Mouse (Mus musculus): ENCODE results near the gene Gm43720. TPM values are rescaled to one million over a fixed set of nuclear protein-coding genes. Genes with fewer than 3 reads are reported as not detected.

Gene Gm43720
- polyA plus RNA-seq, 1 experiment = not detected

DNA sequence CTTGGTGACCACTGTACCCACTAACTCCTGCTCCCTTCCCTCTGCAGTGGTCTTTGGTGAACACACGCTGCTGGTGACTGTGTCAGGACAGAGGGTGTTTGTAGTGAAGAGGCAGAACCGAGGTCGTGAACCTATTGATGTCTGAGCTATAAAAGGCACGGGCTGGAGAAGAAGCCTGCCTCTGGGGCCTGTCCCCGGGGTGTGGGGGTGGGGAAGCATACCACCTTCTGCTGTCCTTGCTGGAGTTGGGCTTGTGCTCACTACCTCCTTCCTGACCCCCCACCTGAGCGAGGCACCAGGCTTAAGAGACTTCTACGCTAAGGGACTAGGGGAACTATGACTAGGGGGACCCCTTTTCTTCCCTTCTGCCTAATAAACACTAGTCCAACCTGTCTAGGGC is 20.8 kb downstream of the Gm43720 start:
- H3K4me1 ChIP-seq (ENCODE audit: control insufficient read depth, insufficient read depth, low read length) = peaks cover 11% of the 10 kb centered on the region
- WGBS = 42% methylated on average over 7 of the region's 7 CpGs
- no peak for TF ChIP-seq CTCF (IDR thresholded peaks at IDR 0.05; ENCODE audit: control insufficient read depth, insufficient read depth, low read length)
- TF ChIP-seq POLR2A (IDR thresholded peaks at IDR 0.05; ENCODE audit: borderline replicate concordance, control insufficient read depth, low read depth, low read length) = no peak
- H3K4me3 ChIP-seq (replicated peaks; ENCODE audit: control insufficient read depth, low read depth, low read length) = no peak overlapping the region
- H3K27ac ChIP-seq (ENCODE audit: control insufficient read depth, insufficient read depth, low read depth, low read length, poor library complexity) = peak overlapping the region; percentile 70

DNA sequence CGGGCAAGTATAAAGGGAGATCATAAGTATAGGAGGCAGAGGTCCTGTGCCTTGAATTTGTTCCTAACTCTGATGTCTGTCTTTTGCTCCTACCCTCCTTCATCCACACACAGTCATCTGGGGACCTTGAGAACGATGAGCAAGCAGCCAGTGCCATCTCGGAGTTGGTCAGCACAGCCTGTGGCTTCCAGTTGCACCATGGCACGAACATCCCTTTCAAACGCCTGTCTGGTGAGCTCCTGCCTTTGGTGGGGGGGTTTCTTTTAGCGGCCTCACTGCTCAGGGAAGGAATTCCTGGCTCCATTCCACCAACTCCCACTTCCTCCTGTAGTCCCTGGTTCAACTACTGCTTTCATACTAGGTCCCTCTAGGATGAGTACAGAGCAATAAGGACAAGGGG is 21.2 kb downstream of the Gm43720 start:
- Histone ChIP-seq H3K4me1 (ENCODE audit: control insufficient read depth, insufficient read depth, low read length) (peaks cover 11% of the 10 kb centered on the region), H3K4me3 (replicated peaks; ENCODE audit: control insufficient read depth, low read depth, low read length) (no peak overlapping the region), H3K27ac (ENCODE audit: control insufficient read depth, insufficient read depth, low read depth, low read length, poor library complexity) (peak overlapping the region; percentile 70; the same call in 1 of the 2 replicates)
- 40% methylated on average over 6 of the region's 6 CpGs for WGBS
- TF ChIP-seq CTCF (IDR thresholded peaks at IDR 0.05; ENCODE audit: control insufficient read depth, insufficient read depth, low read length) = no peak
- TF ChIP-seq POLR2A (IDR thresholded peaks at IDR 0.05; ENCODE audit: borderline replicate concordance, control insufficient read depth, low read depth, low read length) = no peak

DNA sequence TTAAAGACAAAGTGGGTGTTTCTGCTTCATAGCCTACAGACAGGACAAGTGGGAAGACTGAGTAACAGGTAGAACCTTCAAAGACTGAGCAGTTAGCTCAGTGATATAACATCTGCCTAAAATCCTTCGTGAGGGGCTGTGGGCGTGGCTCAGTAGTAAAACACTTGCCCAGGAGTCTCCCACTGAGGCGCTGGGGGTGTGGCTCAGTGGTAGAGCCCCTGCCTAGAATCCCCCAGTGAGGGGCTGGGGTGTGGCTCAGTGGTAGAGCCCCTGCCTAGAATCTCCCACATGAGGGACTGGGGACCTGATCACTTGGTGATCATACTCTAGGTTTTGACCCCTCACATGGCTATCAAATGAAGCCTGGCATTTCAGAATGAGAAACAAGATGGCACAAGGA is 21.7 kb downstream of the Gm43720 start:
- Histone ChIP-seq H3K4me1 (ENCODE audit: control insufficient read depth, insufficient read depth, low read length) (peaks cover 11% of the 10 kb centered on the region), H3K4me3 (replicated peaks; ENCODE audit: control insufficient read depth, low read depth, low read length) (no peak overlapping the region), H3K27ac (ENCODE audit: control insufficient read depth, insufficient read depth, low read depth, low read length, poor library complexity) (peak overlapping the region; percentile 70)
- 36% methylated on average over 3 of the region's 3 CpGs for WGBS
- TF ChIP-seq CTCF (IDR thresholded peaks at IDR 0.05; ENCODE audit: control insufficient read depth, insufficient read depth, low read length) = no peak
- TF ChIP-seq POLR2A (IDR thresholded peaks at IDR 0.05; ENCODE audit: borderline replicate concordance, control insufficient read depth, low read depth, low read length) = no peak

DNA sequence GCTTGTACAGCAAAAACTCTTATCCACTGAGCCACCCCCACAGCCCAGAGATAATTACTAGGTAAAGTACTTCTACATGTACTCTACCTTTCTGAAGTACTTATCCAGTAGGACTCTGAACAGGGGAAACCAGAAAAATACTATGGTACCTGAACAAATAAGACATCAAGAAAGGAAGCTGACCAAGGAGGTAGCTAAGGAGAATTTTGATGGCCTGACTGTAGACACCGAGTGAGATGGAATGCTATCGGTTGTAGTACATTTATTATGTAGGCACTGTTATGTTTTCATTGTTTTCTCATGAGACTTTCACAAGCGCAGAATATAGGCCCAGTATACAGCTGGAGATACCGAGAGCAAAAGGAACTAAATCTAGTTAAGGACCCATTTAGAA is 22.2 kb downstream of the Gm43720 start:
- Histone ChIP-seq H3K4me1 (ENCODE audit: control insufficient read depth, insufficient read depth, low read length) (peaks cover 11% of the 10 kb centered on the region), H3K27ac (ENCODE audit: control insufficient read depth, insufficient read depth, low read depth, low read length, poor library complexity) (peak overlapping the region; percentile 88), H3K4me3 (replicated peaks; ENCODE audit: control insufficient read depth, low read depth, low read length) (peak overlapping the region; percentile 48)
- no peak for TF ChIP-seq CTCF (IDR thresholded peaks at IDR 0.05; ENCODE audit: control insufficient read depth, insufficient read depth, low read length)
- no peak for TF ChIP-seq POLR2A (IDR thresholded peaks at IDR 0.05; ENCODE audit: borderline replicate concordance, control insufficient read depth, low read depth, low read length)
- 45% methylated on average over 4 of the region's 4 CpGs for WGBS

DNA sequence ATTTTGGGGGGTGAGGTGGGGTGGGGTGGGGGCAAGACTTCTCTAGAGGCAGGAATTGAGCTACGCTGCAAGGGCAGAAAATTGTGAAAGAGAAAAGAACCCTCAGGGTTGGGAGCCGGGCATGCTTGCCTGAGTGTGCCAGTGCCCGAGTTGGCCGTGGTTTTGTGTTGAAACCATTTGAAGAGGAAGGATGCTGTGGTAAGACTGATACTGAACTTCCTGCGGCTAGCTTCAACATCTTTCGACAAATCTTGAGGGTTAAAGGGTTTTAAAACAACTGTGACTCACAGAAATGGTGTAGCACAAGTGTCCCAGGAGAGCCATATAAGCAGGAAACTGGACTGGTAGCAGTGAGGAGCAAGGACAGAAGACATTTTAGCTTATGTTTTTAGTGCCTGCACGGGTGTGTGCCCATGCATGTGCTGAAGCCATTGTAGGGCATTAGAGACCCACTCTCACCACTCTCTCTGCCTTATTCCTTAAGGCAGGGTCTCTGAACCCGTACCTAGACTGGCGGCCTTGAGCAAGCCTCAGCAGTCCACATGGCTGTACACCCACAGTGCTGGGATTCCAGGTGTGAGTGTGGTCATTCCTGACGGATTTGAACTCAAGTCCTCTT is 22.7 kb downstream of the Gm43720 start:
- TF ChIP-seq CTCF (IDR thresholded peaks at IDR 0.05; ENCODE audit: control insufficient read depth, insufficient read depth, low read length) = no peak
- TF ChIP-seq POLR2A (IDR thresholded peaks at IDR 0.05; ENCODE audit: borderline replicate concordance, control insufficient read depth, low read depth, low read length) = peak; percentile 29; the same call in 1 of the 2 replicates
- H3K4me1 ChIP-seq (ENCODE audit: control insufficient read depth, insufficient read depth, low read length) = peaks cover 11% of the 10 kb centered on the region
- peak overlapping the region; percentile 83 for H3K4me3 ChIP-seq (replicated peaks; ENCODE audit: control insufficient read depth, low read depth, low read length)
- 9% methylated on average over 10 of the region's 10 CpGs for WGBS
- peak overlapping the region; percentile 91 for H3K27ac ChIP-seq (ENCODE audit: control insufficient read depth, insufficient read depth, low read depth, low read length, poor library complexity)

DNA sequence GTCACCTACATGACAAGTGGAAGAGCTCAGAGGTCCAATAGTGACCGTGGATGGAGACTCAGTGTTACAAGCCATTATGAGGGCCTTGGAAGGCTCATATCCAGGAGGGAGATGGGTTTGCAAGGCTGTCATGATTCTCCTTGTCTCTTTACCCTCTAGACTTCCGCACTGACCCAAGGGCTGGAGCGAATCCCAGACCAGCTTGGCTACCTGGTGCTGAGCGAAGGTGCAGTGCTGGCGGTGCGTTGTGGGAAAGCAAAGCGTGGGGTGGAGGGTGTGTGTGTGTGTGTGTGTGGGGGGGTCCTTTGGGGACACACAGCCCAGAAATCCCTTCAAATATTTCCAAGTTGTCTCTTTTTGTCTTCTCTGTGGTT is 23.7 kb downstream of the Gm43720 start:
- TF ChIP-seq POLR2A (IDR thresholded peaks at IDR 0.05; ENCODE audit: borderline replicate concordance, control insufficient read depth, low read depth, low read length) (no peak), CTCF (IDR thresholded peaks at IDR 0.05; ENCODE audit: control insufficient read depth, insufficient read depth, low read length) (no peak)
- Histone ChIP-seq H3K4me3 (replicated peaks; ENCODE audit: control insufficient read depth, low read depth, low read length) (peak overlapping the region; percentile 83), H3K4me1 (ENCODE audit: control insufficient read depth, insufficient read depth, low read length) (peaks cover 7% of the 10 kb centered on the region; the same call in 1 of the 2 replicates), H3K27ac (ENCODE audit: control insufficient read depth, insufficient read depth, low read depth, low read length, poor library complexity) (peak overlapping the region; percentile 91)
- 3% methylated on average over 7 of the region's 7 CpGs for WGBS

DNA sequence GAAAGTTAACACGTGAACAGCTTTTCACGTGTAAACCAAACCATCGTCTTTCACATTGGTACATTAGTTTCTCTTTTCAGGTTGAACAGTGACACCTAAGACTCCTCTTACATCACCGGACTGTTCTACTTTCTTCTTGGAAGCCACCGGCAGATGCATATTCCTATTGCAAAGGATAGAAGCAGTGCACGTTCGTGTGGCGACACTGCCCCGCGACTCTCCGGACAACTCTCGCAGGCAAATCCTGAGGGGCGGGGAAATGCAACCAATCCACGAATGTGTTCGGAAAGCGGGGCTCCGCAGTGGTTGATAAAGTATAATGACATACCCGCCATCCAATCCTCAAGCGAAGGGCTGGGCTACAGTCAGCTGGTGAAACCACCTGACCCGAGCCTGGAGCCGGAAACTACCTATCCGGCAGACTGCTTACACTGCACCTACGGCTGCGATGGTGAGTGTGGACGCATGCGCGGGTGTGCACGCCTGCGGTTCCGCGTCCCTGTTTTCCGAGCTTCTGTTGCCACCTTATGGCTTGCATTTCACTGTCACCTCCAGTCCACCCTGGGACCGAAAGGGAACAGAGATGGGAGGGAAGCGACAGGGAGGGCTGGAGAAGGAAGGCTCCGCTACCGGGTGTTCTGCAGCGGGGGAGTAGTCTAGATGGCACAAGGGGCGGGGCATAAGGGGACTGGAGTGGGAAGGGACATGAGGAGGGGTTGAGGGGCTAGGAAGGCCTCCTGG is 24.2 kb downstream of the Gm43720 start, which contains the start of gene Lamtor4:
Gene Lamtor4, plus strand, starts transcription at position 130 of the 741 bp plus-strand sequence.
- Histone ChIP-seq H3K4me1 (ENCODE audit: control insufficient read depth, insufficient read depth, low read length) (peaks cover 6% of the 10 kb centered on the region; the same call in 1 of the 2 replicates), H3K4me3 (replicated peaks; ENCODE audit: control insufficient read depth, low read depth, low read length) (peak within 1 kb of the TSS; percentile 83), H3K27ac (ENCODE audit: control insufficient read depth, insufficient read depth, low read depth, low read length, poor library complexity) (peak within 1 kb of the TSS; percentile 91)
- peak; percentile 87 for TF ChIP-seq POLR2A (IDR thresholded peaks at IDR 0.05; ENCODE audit: borderline replicate concordance, control insufficient read depth, low read depth, low read length)
- TF ChIP-seq CTCF (IDR thresholded peaks at IDR 0.05; ENCODE audit: control insufficient read depth, insufficient read depth, low read length) = peak; percentile 28; the same call in 1 of the 2 replicates
- under 1% methylated on average over 38 of the region's 38 CpGs for WGBS

GRCm38 (mm10) chr5:138253061-138253460 is 26.7 kb downstream of the Gm43720 start:
- 86% methylated on average over 3 of the region's 3 CpGs for WGBS
- H3K4me1 ChIP-seq (ENCODE audit: control insufficient read depth, insufficient read depth, low read length) = peaks cover 4% of the 10 kb centered on the region; the same call in 1 of the 2 replicates
- no peak overlapping the region for H3K27ac ChIP-seq (ENCODE audit: control insufficient read depth, insufficient read depth, low read depth, low read length, poor library complexity)
- H3K4me3 ChIP-seq (replicated peaks; ENCODE audit: control insufficient read depth, low read depth, low read length) = no peak overlapping the region
- TF ChIP-seq CTCF (IDR thresholded peaks at IDR 0.05; ENCODE audit: control insufficient read depth, insufficient read depth, low read length) (no peak), POLR2A (IDR thresholded peaks at IDR 0.05; ENCODE audit: borderline replicate concordance, control insufficient read depth, low read depth, low read length) (no peak)

Measured in bone marrow, adult 2 months (tissue).